Mouse (Mus musculus) erythroblast, embryonic 14.5 days (primary cell): ENCODE data around the gene Polg. TPM values are rescaled to one million over a fixed set of nuclear protein-coding genes. Genes with fewer than 3 reads are reported as not detected.

Experiments
- H3K27me3 ChIP-seq: 2 replicates; pipeline ENCODE4 v1.6.1; 2012; ENCODE audit warnings: inconsistent platforms; ENCODE audit not compliant: control insufficient read depth
- H3K36me3 ChIP-seq: 2 replicates; pipeline ENCODE4 v1.6.1; 2012; ENCODE audit warnings: mild to moderate bottlenecking, inconsistent platforms; ENCODE audit not compliant: control insufficient read depth
- H3K4me1 ChIP-seq: 2 replicates; pipeline ENCODE4 v1.6.1; 2012; ENCODE audit warnings: inconsistent platforms; ENCODE audit not compliant: control insufficient read depth
- H3K4me3 ChIP-seq: replicated peaks from 2 replicates; pipeline ENCODE3; 2012; ENCODE audit warnings: moderate library complexity, mild to moderate bottlenecking, inconsistent platforms
- H3K9me3 ChIP-seq: 2 replicates; pipeline ENCODE4 v1.6.1; 2012; ENCODE audit warnings: low read length, inconsistent platforms, mixed read lengths; ENCODE audit not compliant: control insufficient read depth
- GATA1 ChIP-seq: IDR thresholded peaks from 2 replicates; pipeline ENCODE4 v1.6.1; 2012; ENCODE audit warnings: low read length, inconsistent platforms, mixed read lengths
- TAL1 ChIP-seq: IDR thresholded peaks from 3 replicates; pipeline ENCODE4 v1.6.1; 2012; ENCODE audit warnings: low read length, inconsistent platforms, mixed read lengths
- polyA plus RNA-seq: library from polyadenylated mRNA; stranded (reverse); fragments of >175 nt; gene quantifications from 2 replicates; pipeline ENCODE4 v1.2.3, GENCODE M21; 2012

The Polg gene
- 1.5 TPM in 2 replicates for polyA plus RNA-seq

GRCm38 (mm10) chr7:79466053-79466901 is at the start of gene Polg:
Gene Polg (minus strand): TSS chr7:79466362.
- Histone ChIP-seq H3K4me1 (peaks cover 49% of the 10 kb centered on the region), H3K36me3 (peaks cover 32% of the 10 kb centered on the region), H3K9me3 (no peaks in the 10 kb centered on the region), H3K27me3 (peaks cover 35% of the 10 kb centered on the region), H3K4me3 (peak within 1 kb of the TSS; percentile 85)
- TF ChIP-seq TAL1 (no peak), GATA1 (no peak)

- no peaks in the 10 kb centered on the region for H3K9me3 ChIP-seq
- no peaks in the 10 kb centered on the region for H3K4me1 ChIP-seq
- TF ChIP-seq TAL1, result no peak
- no peak for TF ChIP-seq GATA1
- no peaks in the 10 kb centered on the region for H3K36me3 ChIP-seq
- H3K27me3 ChIP-seq, result peaks cover 76% of the 10 kb centered on the region
- H3K4me3 ChIP-seq, result no peak overlapping the region
Observed at GRCm38 (mm10) chr7:79515861-79516260, 49.7 kb upstream of the Polg start.

GRCm38 (mm10) chr7:79515221-79515743 is 49.1 kb upstream of the Polg start:
- no peaks in the 10 kb centered on the region for H3K9me3 ChIP-seq
- H3K4me1 ChIP-seq, result no peaks in the 10 kb centered on the region
- H3K4me3 ChIP-seq, result no peak overlapping the region
- no peaks in the 10 kb centered on the region for H3K36me3 ChIP-seq
- no peak for TF ChIP-seq TAL1
- TF ChIP-seq GATA1, result no peak
- peaks cover 82% of the 10 kb centered on the region for H3K27me3 ChIP-seq

GRCm38 (mm10) chr7:79514361-79514881 is 48.3 kb upstream of the Polg start:
- Histone ChIP-seq H3K9me3 (no peaks in the 10 kb centered on the region), H3K36me3 (no peaks in the 10 kb centered on the region), H3K27me3 (peaks cover 91% of the 10 kb centered on the region), H3K4me1 (no peaks in the 10 kb centered on the region), H3K4me3 (no peak overlapping the region)
- TF ChIP-seq GATA1, result no peak
- TF ChIP-seq TAL1, result no peak

- Histone ChIP-seq H3K27me3 (peaks cover 95% of the 10 kb centered on the region), H3K4me3 (no peak overlapping the region), H3K36me3 (no peaks in the 10 kb centered on the region), H3K4me1 (no peaks in the 10 kb centered on the region), H3K9me3 (no peaks in the 10 kb centered on the region)
- TF ChIP-seq GATA1, result no peak
- TF ChIP-seq TAL1, result no peak
Observed at GRCm38 (mm10) chr7:79513466-79513865, 47.3 kb upstream of the Polg start.

GRCm38 (mm10) chr7:79512496-79512895 is 46.3 kb upstream of the Polg start:
- no peaks in the 10 kb centered on the region for H3K36me3 ChIP-seq
- H3K9me3 ChIP-seq, result no peaks in the 10 kb centered on the region
- H3K4me1 ChIP-seq, result no peaks in the 10 kb centered on the region
- H3K27me3 ChIP-seq, result peaks cover 97% of the 10 kb centered on the region
- TF ChIP-seq GATA1 (no peak), TAL1 (no peak)
- no peak overlapping the region for H3K4me3 ChIP-seq

- H3K27me3 ChIP-seq, result peaks cover 99% of the 10 kb centered on the region
- no peaks in the 10 kb centered on the region for H3K4me1 ChIP-seq
- TF ChIP-seq TAL1, result no peak
- no peak for TF ChIP-seq GATA1
- no peaks in the 10 kb centered on the region for H3K9me3 ChIP-seq
- H3K36me3 ChIP-seq, result no peaks in the 10 kb centered on the region
- H3K4me3 ChIP-seq, result no peak overlapping the region
Observed at GRCm38 (mm10) chr7:79511656-79512055, 45.5 kb upstream of the Polg start.

- no peaks in the 10 kb centered on the region for H3K4me1 ChIP-seq
- no peaks in the 10 kb centered on the region for H3K9me3 ChIP-seq
- no peak for TF ChIP-seq TAL1
- no peak for TF ChIP-seq GATA1
- no peak overlapping the region for H3K4me3 ChIP-seq
- peaks cover 99% of the 10 kb centered on the region for H3K27me3 ChIP-seq
- H3K36me3 ChIP-seq, result no peaks in the 10 kb centered on the region
Observed at GRCm38 (mm10) chr7:79511181-79511580, 45.0 kb upstream of the Polg start.

GRCm38 (mm10) chr7:79510686-79511085 is 44.5 kb upstream of the Polg start:
- Histone ChIP-seq H3K4me1 (no peaks in the 10 kb centered on the region), H3K9me3 (no peaks in the 10 kb centered on the region), H3K27me3 (peaks cover 99% of the 10 kb centered on the region), H3K36me3 (no peaks in the 10 kb centered on the region), H3K4me3 (no peak overlapping the region)
- TF ChIP-seq TAL1, result no peak
- TF ChIP-seq GATA1, result no peak
